Mouse (Mus musculus): Measurements from ENCODE around the gene Cypt1.

DNA sequence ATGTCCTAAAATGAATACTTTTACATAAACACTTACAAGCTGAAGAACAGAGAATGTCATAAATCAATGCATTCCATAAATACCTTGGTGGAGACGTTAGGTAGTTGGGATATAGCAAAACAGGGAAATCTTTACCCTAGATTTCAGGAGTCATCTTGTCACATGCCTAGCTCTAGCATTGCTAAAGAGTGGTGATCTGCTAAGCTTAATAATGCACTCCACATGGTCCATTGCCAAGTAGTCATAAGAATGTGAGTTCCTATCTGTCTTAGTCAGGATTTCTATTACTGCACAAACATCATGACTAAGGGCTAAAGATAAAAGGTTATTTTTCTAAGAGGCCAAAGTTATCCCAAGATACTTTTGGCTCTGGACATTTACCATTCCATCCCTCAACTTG is 34.4 kb downstream of the Cypt1 start:
- no peak for TF ChIP-seq CTCF (IDR thresholded peaks at IDR 0.05)
- TF ChIP-seq EP300 (IDR thresholded peaks at IDR 0.05): no peak
